Mouse (Mus musculus) intestine, embryonic 16.5 days (tissue): ENCODE data around the gene Psmc5. TPM values are rescaled to one million over a fixed set of nuclear protein-coding genes. Genes with fewer than 3 reads are reported as not detected.

Source experiments
- ATAC-seq: fragments of 200-750 bp; cut with Nextera tagmentation; 2 replicates; pipeline ENCODE4 v1.8.0; 2017; ENCODE audit warnings: moderate TSS enrichment, moderate library complexity
- H3K27ac ChIP-seq: fragments of 300-500 bp; sonication (generic); 2 replicates; pipeline ENCODE4 v1.5.1; 2014; ENCODE audit warnings: mild to moderate bottlenecking, low read length
- H3K27me3 ChIP-seq: fragments of 300-500 bp; sonication (generic); replicated peaks from 2 replicates; pipeline ENCODE4 v1.6.1; 2014; ENCODE audit warnings: low read length, control low read depth, mixed read lengths; ENCODE audit not compliant: control insufficient read depth, insufficient read depth
- H3K36me3 ChIP-seq: fragments of 300-500 bp; sonication (generic); 2 replicates; pipeline ENCODE4 v1.6.1; 2014; ENCODE audit warnings: low read length, control low read depth; ENCODE audit not compliant: control insufficient read depth, insufficient read depth
- H3K4me1 ChIP-seq: fragments of 300-500 bp; sonication (generic); 2 replicates; pipeline ENCODE4 v1.6.1; 2014; ENCODE audit warnings: low read length, control low read depth, mixed read lengths; ENCODE audit not compliant: control insufficient read depth, insufficient read depth
- H3K4me2 ChIP-seq: fragments of 300-500 bp; sonication (generic); 2 replicates; pipeline ENCODE4 v1.6.1; 2014; ENCODE audit warnings: low read depth, low read length, control low read depth
- H3K4me3 ChIP-seq: fragments of 300-500 bp; sonication (generic); 2 replicates; pipeline ENCODE4 v1.5.1; 2014; ENCODE audit warnings: mild to moderate bottlenecking, low read length
- H3K9ac ChIP-seq: fragments of 300-500 bp; sonication (generic); 2 replicates; pipeline ENCODE4 v1.6.1; 2014; ENCODE audit warnings: low read depth, low read length
- H3K9me3 ChIP-seq: fragments of 300-500 bp; sonication (generic); 2 replicates; pipeline ENCODE4 v1.6.1; 2016; ENCODE audit warnings: low read length, control low read depth; ENCODE audit not compliant: control insufficient read depth
- WGBS: fragments of 180-500 bp; shearing (Covaris S2); extraction: QIAGEN DNeasy Blood & Tissue Kit; methylation state at CpG from one replicate; pipeline ENCODE4 v1.1.7; 2014; 5-methylcytosine and 5-hydroxymethylcytosine counted together
- polyA plus RNA-seq: library from polyadenylated mRNA; unstranded; fragments of >200 nt; fragmentation: Nextera tagmentation; extraction: Ambion mirVana; gene quantifications from 2 replicates; pipeline ENCODE4 v1.2.1, GENCODE M21; 2015

The Psmc5 gene
- polyA plus RNA-seq, 1 experiment from 2014 or later, result 263 TPM

DNA sequence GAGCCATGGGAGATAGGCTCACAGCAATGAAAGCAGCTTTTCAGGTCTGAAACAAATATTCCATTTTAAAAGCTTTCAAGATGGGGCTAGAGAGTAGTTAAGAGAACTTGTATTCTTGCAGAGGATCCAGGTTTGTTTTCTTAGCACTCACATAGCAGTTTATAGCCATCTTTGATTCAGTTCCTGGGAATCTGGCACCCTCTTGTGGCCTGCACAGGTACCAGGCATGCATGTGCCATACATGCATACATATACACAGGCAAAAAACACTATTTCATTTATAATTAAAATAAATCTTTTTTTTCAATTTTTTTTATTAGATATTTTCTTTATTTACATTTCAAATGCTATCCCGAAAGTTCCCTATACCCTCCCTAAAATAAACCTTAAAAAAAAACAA lies 9.1 kb upstream of the Psmc5 start:
- 94% methylated on average over 1 of the region's 1 CpGs for WGBS
- ATAC-seq, result no peak

DNA sequence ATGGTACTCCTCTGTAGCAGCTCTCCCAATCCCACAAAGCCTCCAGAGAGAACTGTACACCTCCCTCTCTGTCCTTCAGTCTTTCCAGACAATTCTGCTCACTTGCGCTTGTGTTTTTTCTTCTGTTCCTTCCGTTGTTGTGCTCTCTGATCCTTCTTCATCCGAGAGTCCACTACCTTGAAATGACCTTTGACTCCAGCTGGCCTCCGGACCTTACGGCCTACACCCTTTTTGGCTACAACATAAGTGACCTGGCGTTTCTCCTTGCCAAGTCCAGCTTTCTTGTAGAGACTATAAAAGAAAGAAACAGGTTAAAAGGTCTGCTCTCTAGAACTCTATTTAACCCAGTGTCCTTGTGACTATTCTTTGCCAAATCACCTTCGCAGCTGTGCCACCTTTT lies 6.6 kb upstream of the Psmc5 start:
- no peak for ATAC-seq
- Histone ChIP-seq H3K4me3 (no peak overlapping the region), H3K27me3 (no peaks in the 10 kb centered on the region), H3K36me3 (peaks cover 36% of the 10 kb centered on the region), H3K9me3 (peaks cover 5% of the 10 kb centered on the region; the same call in 1 of the 2 replicates), H3K4me1 (no peaks in the 10 kb centered on the region; the same call in 1 of the 2 replicates), H3K9ac (no peak overlapping the region), H3K4me2 (no peak overlapping the region), H3K27ac (no peak overlapping the region)
- whole genome bisulfite sequencing, result 79% methylated on average over 7 of the region's 7 CpGs

More for the DNA sequence above, 9.1 kb upstream of the Psmc5 start:
- H3K36me3 ChIP-seq, result peaks cover 40% of the 10 kb centered on the region
- no peak overlapping the region for H3K27ac ChIP-seq
- no peak overlapping the region for H3K4me2 ChIP-seq
- no peak overlapping the region for H3K9ac ChIP-seq
- H3K4me3 ChIP-seq, result no peak overlapping the region
- H3K4me1 ChIP-seq, result no peaks in the 10 kb centered on the region
- H3K27me3 ChIP-seq, result no peaks in the 10 kb centered on the region
- H3K9me3 ChIP-seq, result peaks cover 5% of the 10 kb centered on the region; the same call in 1 of the 2 replicates

DNA sequence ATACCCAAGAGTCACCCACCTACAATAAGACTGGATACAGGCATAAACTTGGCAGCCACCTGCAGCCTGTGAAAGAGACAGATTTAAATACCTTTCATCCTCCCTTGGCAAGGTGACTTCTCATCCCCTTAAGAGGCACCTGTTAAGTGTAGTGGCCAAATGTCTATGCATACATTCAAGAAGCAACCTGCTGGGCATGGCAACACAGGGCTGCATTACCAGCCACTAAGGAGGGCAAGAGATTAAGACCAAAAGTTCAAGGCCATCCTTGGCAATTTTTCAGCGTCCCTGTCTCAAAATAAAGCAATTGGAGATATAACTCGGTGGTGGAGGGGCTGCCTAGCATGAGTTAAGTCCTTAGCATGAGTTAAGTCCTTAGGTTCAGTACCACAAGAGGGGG lies 1.2 kb upstream of the Psmc5 start:
- no peak overlapping the region for H3K27ac ChIP-seq
- H3K9me3 ChIP-seq, result no peaks in the 10 kb centered on the region
- ATAC-seq, result no peak
- H3K4me1 ChIP-seq, result peaks cover 12% of the 10 kb centered on the region
- peak overlapping the region; percentile 66 for H3K4me3 ChIP-seq
- WGBS, result 22% methylated on average over 2 of the region's 2 CpGs
- peak overlapping the region; percentile 84 for H3K9ac ChIP-seq
- H3K4me2 ChIP-seq, result peak overlapping the region; percentile 94
- H3K27me3 ChIP-seq, result no peaks in the 10 kb centered on the region
- H3K36me3 ChIP-seq, result peaks cover 15% of the 10 kb centered on the region; the same call in 1 of the 2 replicates

DNA sequence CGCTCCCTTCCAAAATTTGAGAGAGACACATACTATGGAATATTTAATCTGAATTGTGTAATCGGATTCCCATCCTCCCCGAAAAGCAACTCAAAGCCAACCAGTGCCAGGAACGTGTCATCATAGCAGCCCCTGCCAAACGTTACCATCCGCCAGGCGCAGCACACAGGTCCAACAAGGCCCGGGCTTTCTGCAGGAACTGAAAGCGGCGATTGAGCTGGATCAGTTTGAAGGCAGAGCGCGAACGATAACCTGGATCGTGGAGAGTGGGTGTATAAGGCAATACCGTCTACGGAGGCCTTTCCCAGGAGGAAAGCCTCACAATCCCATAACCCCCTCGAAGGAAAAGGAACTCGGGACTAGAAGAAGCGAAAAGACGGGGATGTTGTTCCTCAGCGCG lies 780 bp upstream of the Psmc5 start:
- Histone ChIP-seq H3K4me3 (peak overlapping the region; percentile 66), H3K9me3 (no peaks in the 10 kb centered on the region), H3K9ac (peak overlapping the region; percentile 84), H3K27me3 (no peaks in the 10 kb centered on the region), H3K27ac (peak overlapping the region; percentile 52; the same call in 1 of the 2 replicates), H3K36me3 (peaks cover 10% of the 10 kb centered on the region; the same call in 1 of the 2 replicates), H3K4me2 (peak overlapping the region; percentile 94), H3K4me1 (peaks cover 12% of the 10 kb centered on the region)
- no peak for ATAC-seq
- 2% methylated on average over 22 of the region's 22 CpGs for WGBS

DNA sequence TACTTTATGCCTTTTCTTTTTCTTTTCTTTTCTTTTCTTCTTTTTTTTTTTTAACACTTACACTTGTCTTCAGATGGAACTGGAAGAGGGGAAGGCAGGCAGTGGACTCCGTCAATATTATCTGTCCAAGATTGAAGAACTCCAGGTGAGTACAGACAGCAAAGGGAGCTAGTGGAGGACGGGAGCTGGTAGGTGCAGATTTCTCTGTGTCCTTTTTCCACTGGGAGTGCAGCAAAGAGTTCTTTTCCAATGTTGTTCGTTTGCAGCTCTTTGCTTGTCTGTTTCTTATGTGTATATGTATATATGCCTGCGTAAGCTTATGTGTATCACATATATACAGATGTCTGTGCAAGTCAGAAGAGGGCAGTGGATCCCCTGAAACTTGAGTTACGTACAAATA lies 821 bp downstream of the Psmc5 start:
- H3K4me3 ChIP-seq, result peak overlapping the region; percentile 66
- ATAC-seq, result no peak
- no peaks in the 10 kb centered on the region for H3K9me3 ChIP-seq
- no peak overlapping the region for H3K27ac ChIP-seq
- H3K4me2 ChIP-seq, result peak overlapping the region; percentile 94
- peak overlapping the region; percentile 84 for H3K9ac ChIP-seq
- H3K4me1 ChIP-seq, result peaks cover 12% of the 10 kb centered on the region
- H3K36me3 ChIP-seq, result peaks cover 3% of the 10 kb centered on the region; the same call in 1 of the 2 replicates
- 63% methylated on average over 5 of the region's 5 CpGs for WGBS
- no peaks in the 10 kb centered on the region for H3K27me3 ChIP-seq

DNA sequence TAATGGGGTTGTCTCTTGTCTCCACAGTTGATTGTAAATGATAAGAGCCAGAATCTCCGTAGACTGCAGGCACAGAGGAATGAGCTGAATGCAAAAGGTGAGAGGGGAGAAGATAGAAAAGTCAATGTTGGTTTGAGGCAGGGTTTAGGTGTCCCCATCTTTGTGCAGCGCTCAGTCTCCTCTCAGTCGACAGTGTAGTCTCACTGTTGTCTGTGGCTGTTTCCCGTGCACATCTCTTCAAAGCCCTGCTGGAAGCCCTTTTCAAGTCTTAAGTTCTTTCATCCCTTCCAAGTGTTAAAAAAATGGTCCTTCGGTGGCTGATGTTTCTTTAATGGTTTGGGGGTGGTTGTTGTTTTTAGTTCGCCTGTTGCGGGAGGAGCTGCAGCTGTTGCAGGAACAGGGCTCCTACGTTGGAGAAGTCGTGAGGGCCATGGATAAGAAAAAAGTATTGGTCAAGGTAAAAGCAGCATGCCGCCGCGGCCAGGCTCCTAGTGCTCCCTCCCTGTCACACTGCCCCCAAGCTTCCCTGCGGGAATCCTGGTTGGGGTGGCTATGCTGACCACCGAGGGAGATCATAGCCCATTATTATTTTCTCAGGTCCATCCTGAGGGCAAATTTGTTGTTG lies 5.0 kb downstream of the Psmc5 start:
- Histone ChIP-seq H3K4me2 (no peak overlapping the region), H3K4me3 (no peak overlapping the region), H3K4me1 (peaks cover 5% of the 10 kb centered on the region; the same call in 1 of the 2 replicates), H3K27me3 (no peaks in the 10 kb centered on the region), H3K36me3 (peaks cover 35% of the 10 kb centered on the region), H3K27ac (no peak overlapping the region), H3K9me3 (no peaks in the 10 kb centered on the region), H3K9ac (no peak overlapping the region)
- 82% methylated on average over 14 of the region's 14 CpGs for WGBS
- no peak for ATAC-seq

DNA sequence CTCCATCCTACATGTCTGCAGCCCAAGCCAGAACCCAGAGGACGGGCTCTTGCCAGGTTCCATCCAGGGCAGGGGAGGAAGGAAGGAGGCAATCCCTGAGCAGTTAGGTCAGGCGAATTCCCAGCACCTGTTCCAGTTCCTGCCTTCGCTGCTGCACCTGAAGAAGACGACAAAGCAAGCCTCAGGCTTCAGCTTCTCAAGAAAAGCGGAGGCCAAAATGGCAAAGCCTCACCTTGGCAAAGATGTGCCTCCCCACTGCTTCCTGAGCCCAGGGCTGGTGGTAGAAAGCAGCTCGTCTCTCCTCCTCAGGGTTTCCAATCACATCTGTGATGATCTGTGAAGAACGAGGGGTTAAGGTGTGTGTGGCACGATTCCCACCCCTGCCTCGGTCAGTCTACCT lies 8.0 kb downstream of the Psmc5 start:
- no peak overlapping the region for H3K4me3 ChIP-seq
- 84% methylated on average over 9 of the region's 9 CpGs for WGBS
- H3K27ac ChIP-seq, result no peak overlapping the region
- H3K9me3 ChIP-seq, result no peaks in the 10 kb centered on the region
- no peaks in the 10 kb centered on the region for H3K27me3 ChIP-seq
- no peak overlapping the region for H3K4me2 ChIP-seq
- H3K9ac ChIP-seq, result no peak overlapping the region
- peaks cover 43% of the 10 kb centered on the region for H3K36me3 ChIP-seq
- no peak for ATAC-seq
- peaks cover 15% of the 10 kb centered on the region for H3K4me1 ChIP-seq

DNA sequence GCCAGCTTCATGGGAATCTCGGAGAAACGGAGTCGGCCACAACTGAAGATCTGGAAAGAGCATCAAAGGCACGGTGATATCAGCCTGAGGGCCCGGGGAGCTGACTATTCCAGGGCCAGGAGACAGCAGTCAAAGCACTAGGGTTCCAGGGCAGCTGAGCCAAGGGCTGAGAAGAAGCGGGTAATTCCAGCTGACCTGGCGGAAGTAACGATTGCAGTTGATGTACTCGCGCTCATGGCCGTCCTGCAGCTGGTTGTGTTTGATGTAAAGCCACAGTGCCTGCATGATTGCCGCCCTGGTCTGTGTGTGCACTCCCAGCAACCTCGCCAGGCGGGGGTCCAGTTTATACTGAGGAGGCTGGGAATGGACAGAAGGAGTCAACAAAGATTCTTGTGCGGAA lies 9.0 kb downstream of the Psmc5 start:
- Histone ChIP-seq H3K4me3 (no peak overlapping the region), H3K9ac (no peak overlapping the region), H3K27ac (no peak overlapping the region), H3K4me1 (peaks cover 22% of the 10 kb centered on the region), H3K36me3 (peaks cover 43% of the 10 kb centered on the region), H3K4me2 (no peak overlapping the region), H3K27me3 (no peaks in the 10 kb centered on the region), H3K9me3 (no peaks in the 10 kb centered on the region)
- ATAC-seq, result no peak
- 89% methylated on average over 15 of the region's 15 CpGs for WGBS

DNA sequence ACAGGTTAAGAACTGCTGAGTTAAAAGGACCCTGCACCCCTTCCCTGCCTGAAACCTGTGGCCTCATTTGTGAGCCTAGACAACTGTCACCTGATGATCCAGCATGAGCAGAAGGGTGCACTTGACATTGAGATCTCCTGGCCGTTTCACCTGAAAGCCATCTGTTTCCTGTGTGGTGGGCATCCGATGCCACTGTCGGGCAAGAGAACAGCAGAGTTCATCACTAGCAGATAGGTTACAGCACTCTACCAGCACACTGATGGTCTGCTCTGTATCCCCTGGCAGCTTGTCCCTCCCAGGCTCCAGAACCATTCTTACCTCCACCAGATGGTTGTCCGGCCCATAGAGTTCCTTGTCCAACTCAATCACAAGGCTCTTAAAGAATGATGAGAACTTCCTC lies 9.6 kb downstream of the Psmc5 start:
- Histone ChIP-seq H3K4me2 (no peak overlapping the region), H3K27me3 (no peaks in the 10 kb centered on the region), H3K27ac (no peak overlapping the region), H3K36me3 (peaks cover 43% of the 10 kb centered on the region), H3K9ac (no peak overlapping the region), H3K9me3 (no peaks in the 10 kb centered on the region), H3K4me3 (no peak overlapping the region), H3K4me1 (peaks cover 28% of the 10 kb centered on the region)
- ATAC-seq, result no peak
- 86% methylated on average over 4 of the region's 4 CpGs for WGBS

DNA sequence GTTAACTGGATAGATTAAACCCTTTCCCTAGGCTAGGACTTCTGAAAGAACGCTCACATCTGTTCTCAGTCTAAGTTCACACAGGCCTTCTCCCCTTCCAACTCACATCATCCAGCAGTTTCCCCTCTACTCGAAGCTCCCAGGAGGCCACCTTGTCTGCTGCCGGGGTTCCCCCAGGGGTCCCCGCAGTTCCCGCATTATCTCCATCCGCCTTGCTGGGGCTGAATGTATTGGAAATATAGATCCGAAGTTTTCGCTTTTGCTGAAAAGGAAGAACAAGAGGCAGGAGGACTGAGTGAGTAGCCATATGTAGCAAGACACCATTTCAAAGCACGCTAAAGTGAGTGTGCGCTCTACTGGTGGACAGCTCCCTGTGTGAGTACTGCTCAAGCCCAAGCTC lies 10.5 kb downstream of the Psmc5 start:
- no peak overlapping the region for H3K4me2 ChIP-seq
- peaks cover 34% of the 10 kb centered on the region for H3K4me1 ChIP-seq
- 94% methylated on average over 10 of the region's 10 CpGs for WGBS
- ATAC-seq, result no peak
- no peak overlapping the region for H3K27ac ChIP-seq
- H3K36me3 ChIP-seq, result peaks cover 43% of the 10 kb centered on the region
- no peak overlapping the region for H3K4me3 ChIP-seq
- H3K27me3 ChIP-seq, result no peaks in the 10 kb centered on the region
- no peak overlapping the region for H3K9ac ChIP-seq
- no peaks in the 10 kb centered on the region for H3K9me3 ChIP-seq
